Mouse (Mus musculus): Measurements from ENCODE around the gene Myl12a.

DNA sequence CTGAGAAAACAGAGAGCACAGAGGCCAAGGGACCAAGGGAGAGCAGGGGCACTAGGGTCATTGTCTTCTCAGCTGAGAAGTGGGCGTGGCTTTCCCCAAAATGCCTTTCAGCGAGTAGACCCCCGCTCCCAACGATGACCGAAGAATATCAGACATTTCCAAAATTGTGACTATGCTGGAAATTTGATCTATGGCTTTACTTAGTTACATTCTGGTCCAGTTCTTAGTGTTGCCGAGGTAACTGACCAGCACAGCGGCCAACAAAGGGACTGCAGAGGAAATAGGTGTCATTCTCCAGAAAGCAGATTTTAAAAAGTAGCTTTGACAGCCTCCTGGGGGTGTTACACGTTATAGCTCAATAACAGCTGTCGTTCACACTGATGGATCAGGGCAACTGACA is 35.5 kb downstream of the Myl12a start:
- TF ChIP-seq CTCF (conservative IDR thresholded peaks at IDR 0.05; ENCODE audit: low read length) (no peak), POU5F1 (IDR thresholded peaks at IDR 0.05; ENCODE audit: borderline replicate concordance, low read length) (no peak), NANOG (IDR thresholded peaks at IDR 0.05; ENCODE audit: borderline replicate concordance, low read length) (no peak)

All from E14TG2a.4 (cell line).